Comparison of ENCODE assay signal across 16 mouse cellular contexts in the genomic region with DNA sequence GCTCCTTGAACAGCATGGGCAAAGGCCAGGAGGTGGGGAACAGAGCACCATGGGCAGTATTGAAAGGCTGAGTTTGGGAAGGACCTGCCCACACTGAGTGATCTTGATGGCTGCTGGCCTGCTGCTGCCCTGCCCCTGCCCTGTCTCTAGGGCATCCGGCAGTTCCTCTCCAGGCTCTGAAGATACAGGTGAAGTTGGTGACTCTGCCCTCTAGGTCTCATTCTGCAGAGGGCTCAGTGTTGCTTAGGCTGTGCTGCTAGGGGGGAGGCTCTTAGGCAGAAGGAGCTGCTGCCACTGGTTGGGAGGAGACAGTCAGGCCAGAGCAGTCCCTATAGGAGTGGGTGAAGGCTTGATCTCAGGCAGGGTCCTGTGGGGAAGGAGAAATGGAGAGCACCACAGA. TPM values are rescaled to one million over a fixed set of nuclear protein-coding genes. Genes with fewer than 3 reads are reported as not detected.
A peak's percentile ranks its signal among the peaks of the same experiment; 100 is the strongest.
DNase-seq lines count a peak whose midpoint lies in the region; ATAC-seq and TF ChIP-seq lines count a peak whose summit lies in the region.
"Had no signal": no experiment of that assay in that cellular context is flagged by ENCODE, and none has a peak within 500 bp of the region (broad histone marks: within the 10 kb centered on the region; RNA-seq: fewer than 3 reads in every experiment).

No protein-coding gene starts in this region.

- H3K27ac ChIP-seq in kidney, embryonic 14.5 days (ENCODE audit: low read depth, low read length) = peak overlapping the region; percentile 77
- H3K27ac ChIP-seq in intestine, embryonic 15.5 days = peak overlapping the region; percentile 82
- H3K27ac ChIP-seq in small intestine, adult 2 months (ENCODE audit: insufficient read depth, low read depth, low read length) = peak overlapping the region; percentile 54
- H3K27ac ChIP-seq: neural tube, embryonic 12.5 days had no signal

- in situ Hi-C loops in Patski (cut with MboI; ENCODE audit: low pct_unique_long_range_greater_than_20kb) = no loop called here

- no peaks in the 10 kb centered on the region for H3K9me3 ChIP-seq in kidney, embryonic 14.5 days (ENCODE audit: control insufficient read depth, low read length)
- no peaks in the 10 kb centered on the region for H3K9me3 ChIP-seq in intestine, embryonic 15.5 days
- H3K9me3 ChIP-seq: neural tube, embryonic 12.5 days had no signal

- no peaks in the 10 kb centered on the region for H3K27me3 ChIP-seq in kidney, embryonic 14.5 days (ENCODE audit: control insufficient read depth, insufficient read depth, low read length)
- no peaks in the 10 kb centered on the region for H3K27me3 ChIP-seq in Patski
- no peaks in the 10 kb centered on the region for H3K27me3 ChIP-seq in intestine, embryonic 15.5 days (replicated peaks)
- H3K27me3 ChIP-seq in small intestine, adult 2 months (ENCODE audit: control insufficient read depth, insufficient read depth, low read length) = no peaks in the 10 kb centered on the region
- H3K27me3 ChIP-seq: neural tube, embryonic 12.5 days had no signal

- TF ChIP-seq CTCF in Patski (IDR thresholded peaks at IDR 0.05) = no peak
- TF ChIP-seq CTCF in small intestine, adult 2 months (IDR thresholded peaks at IDR 0.05; ENCODE audit: extremely low read depth, insufficient read length, insufficient replicate concordance, low read depth, low read length) = no peak

- H3K4me2 ChIP-seq in kidney, embryonic 14.5 days (replicated peaks; ENCODE audit: low read depth, low read length) = no peak overlapping the region
- peak overlapping the region; percentile 39 for H3K4me2 ChIP-seq in intestine, embryonic 15.5 days (replicated peaks)
- H3K4me2 ChIP-seq: neural tube, embryonic 12.5 days had no signal

- no peak for TF ChIP-seq POLR2A in small intestine, adult 2 months (IDR thresholded peaks at IDR 0.05; ENCODE audit: low read depth, low read length)

- WGBS in kidney, embryonic 14.5 days = 60% methylated on average over 1 of the region's 1 CpGs
- 76% methylated on average over 1 of the region's 1 CpGs for WGBS in intestine, embryonic 15.5 days
- WGBS in small intestine, adult 2 months = 52% methylated on average over 1 of the region's 1 CpGs

- POLR2A ChIA-PET in Patski (lab: Charles Lee) = interaction anchor here (1.1 to 1.6 kb wide), 2 partner anchors 16 to 52 kb away, joined by 5 to 6 read pairs; a partner anchor contains a TSS

- peaks cover 19% of the 10 kb centered on the region for H3K4me1 ChIP-seq in kidney, embryonic 14.5 days (ENCODE audit: control insufficient read depth, insufficient read depth, low read length)
- peaks cover 19% of the 10 kb centered on the region for H3K4me1 ChIP-seq in intestine, embryonic 15.5 days (replicated peaks)
- peaks cover 18% of the 10 kb centered on the region; the same call in 1 of the 2 replicates for H3K4me1 ChIP-seq in small intestine, adult 2 months (ENCODE audit: control insufficient read depth, insufficient read depth, insufficient read length, low read length)

- ATAC-seq in kidney, embryonic 14.5 days (ENCODE audit: low FRiP score, low TSS enrichment) = no peak
- peak; percentile 4 for ATAC-seq in Patski
- ATAC-seq in intestine, embryonic 15.5 days = no peak; the same call in 1 of the 2 replicates
- no peak for ATAC-seq in activated CD4-positive, CD25-positive, alpha-beta regulatory T cell, adult 4 months

- CTCF ChIA-PET in Patski (lab: Charles Lee) = interaction anchor here (1.3 to 1.8 kb wide), 3 partner anchors 9 to 51 kb away, joined by 3 to 6 read pairs (median 5); no protein-coding TSS in a partner anchor

- no peak overlapping the region for H3K4me3 ChIP-seq in kidney, embryonic 14.5 days (ENCODE audit: low read length)
- H3K4me3 ChIP-seq in intestine, embryonic 15.5 days (replicated peaks) = no peak overlapping the region
- H3K4me3 ChIP-seq in small intestine, adult 2 months (ENCODE audit: low read depth, low read length) = no peak overlapping the region
- H3K4me3 ChIP-seq: neural tube, embryonic 12.5 days had no signal

- DNase-seq in kidney, postnatal 36 days = no peak
- no peak for DNase-seq in Patski (ENCODE audit: low read depth, low spot score)
- DNase-seq in left cerebral cortex, adult 8-10 months (ENCODE audit: low spot score in 2 of 2) = no peak
- DNase-seq in right cerebral cortex, postnatal 10 days (ENCODE audit: low spot score in 2 of 2) = no peak
- DNase-seq: adrenal gland, postnatal 10 days; cerebellum, adult 2 months; gastrocnemius, postnatal 36 days; kidney, postnatal 10 days; right cerebral cortex, postnatal 25 days had no signal

- H3K36me3 ChIP-seq in kidney, embryonic 14.5 days (ENCODE audit: control insufficient read depth, insufficient read depth, low read length) = no peaks in the 10 kb centered on the region
- H3K36me3 ChIP-seq in intestine, embryonic 15.5 days = no peaks in the 10 kb centered on the region
- no peaks in the 10 kb centered on the region for H3K36me3 ChIP-seq in small intestine, adult 2 months (ENCODE audit: control insufficient read depth, insufficient read depth, low read length)
- H3K36me3 ChIP-seq: neural tube, embryonic 12.5 days had no signal

- H3K9ac ChIP-seq in kidney, embryonic 14.5 days (ENCODE audit: low read depth, low read length) = no peak overlapping the region
- no peak overlapping the region for H3K9ac ChIP-seq in intestine, embryonic 15.5 days
- H3K9ac ChIP-seq: neural tube, embryonic 12.5 days had no signal

RNA-seq across cellular contexts. Expression of a gene that starts 3.0 kb away (rescaled TPM):
- polyA plus RNA-seq in kidney, embryonic 14.5 days (2014; fragmentation: Nextera tagmentation; extraction: Ambion mirVana) = 6.0 and 6.2 TPM in 2 replicates
- 1.6 TPM for polyA plus RNA-seq in Patski (2021)
- 2.8 and 4.1 TPM in 2 replicates for polyA plus RNA-seq in intestine, embryonic 15.5 days (2015; fragmentation: Nextera tagmentation; extraction: Ambion mirVana)
- 3.1 and 8.4 TPM in 2 replicates for polyA plus RNA-seq in small intestine, adult 2 months (2012; rRNA removed)
- total RNA-seq in left cerebral cortex, adult 8-10 months (2022) = under 1 TPM; 0.14 to 0.57 (median 0.17) TPM
- polyA plus RNA-seq in activated CD4-positive, CD25-positive, alpha-beta regulatory T cell, adult 4 months (2017; shearing (Covaris generic)) = 1 to 10 TPM; 1.3 to 1.9 TPM

RNA-seq across cellular contexts. Expression of a gene that starts 25.2 kb away (rescaled TPM):
- not detected in 2 replicates for polyA plus RNA-seq in kidney, embryonic 14.5 days (2014; fragmentation: Nextera tagmentation; extraction: Ambion mirVana)
- polyA plus RNA-seq in Patski (2021) = not detected
- not detected in 2 replicates for polyA plus RNA-seq in intestine, embryonic 15.5 days (2015; fragmentation: Nextera tagmentation; extraction: Ambion mirVana)
- not detected in 2 replicates for polyA plus RNA-seq in small intestine, adult 2 months (2012; rRNA removed)
- not detected for total RNA-seq in left cerebral cortex, adult 8-10 months (2022)
- not detected for polyA plus RNA-seq in activated CD4-positive, CD25-positive, alpha-beta regulatory T cell, adult 4 months (2017; shearing (Covaris generic))
- total RNA-seq: adrenal gland, postnatal 10 days; gastrocnemius, postnatal 36 days; MEL had no signal
- polyA plus RNA-seq: cerebellum, adult 2 months; limb, embryonic 11.5 days; neural tube, embryonic 12.5 days had no signal

RNA-seq across cellular contexts. Expression of a gene that starts 32.3 kb away (rescaled TPM):
- not detected in 2 replicates for polyA plus RNA-seq in kidney, embryonic 14.5 days (2014; fragmentation: Nextera tagmentation; extraction: Ambion mirVana)
- polyA plus RNA-seq in Patski (2021) = 0.14 TPM
- polyA plus RNA-seq in intestine, embryonic 15.5 days (2015; fragmentation: Nextera tagmentation; extraction: Ambion mirVana) = not detected in 2 replicates
- polyA plus RNA-seq in small intestine, adult 2 months (2012; rRNA removed) = not detected in 2 replicates
- not detected for total RNA-seq in left cerebral cortex, adult 8-10 months (2022)
- polyA plus RNA-seq in activated CD4-positive, CD25-positive, alpha-beta regulatory T cell, adult 4 months (2017; shearing (Covaris generic)) = under 1 TPM in 1 of 2 experiments, not detected in 1; 0.77 TPM
- total RNA-seq: adrenal gland, postnatal 10 days; gastrocnemius, postnatal 36 days; MEL had no signal
- polyA plus RNA-seq: cerebellum, adult 2 months; limb, embryonic 11.5 days; neural tube, embryonic 12.5 days had no signal

RNA-seq across cellular contexts. Expression of a gene that starts 42.0 kb away (rescaled TPM):
- polyA plus RNA-seq in kidney, embryonic 14.5 days (2014; fragmentation: Nextera tagmentation; extraction: Ambion mirVana) = not detected in 2 replicates
- polyA plus RNA-seq in Patski (2021) = not detected
- not detected in 2 replicates for polyA plus RNA-seq in intestine, embryonic 15.5 days (2015; fragmentation: Nextera tagmentation; extraction: Ambion mirVana)
- polyA plus RNA-seq in small intestine, adult 2 months (2012; rRNA removed) = not detected in 2 replicates
- not detected for total RNA-seq in left cerebral cortex, adult 8-10 months (2022)
- not detected for polyA plus RNA-seq in activated CD4-positive, CD25-positive, alpha-beta regulatory T cell, adult 4 months (2017; shearing (Covaris generic))
- total RNA-seq: adrenal gland, postnatal 10 days; gastrocnemius, postnatal 36 days; MEL had no signal
- polyA plus RNA-seq: cerebellum, adult 2 months; limb, embryonic 11.5 days; neural tube, embryonic 12.5 days had no signal

RNA-seq across cellular contexts. Expression of a gene that starts 47.2 kb away (rescaled TPM):
- not detected in 2 replicates for polyA plus RNA-seq in kidney, embryonic 14.5 days (2014; fragmentation: Nextera tagmentation; extraction: Ambion mirVana)
- polyA plus RNA-seq in Patski (2021) = not detected
- polyA plus RNA-seq in intestine, embryonic 15.5 days (2015; fragmentation: Nextera tagmentation; extraction: Ambion mirVana) = not detected in 2 replicates
- polyA plus RNA-seq in small intestine, adult 2 months (2012; rRNA removed) = not detected in 2 replicates
- total RNA-seq in left cerebral cortex, adult 8-10 months (2022) = not detected
- not detected for polyA plus RNA-seq in activated CD4-positive, CD25-positive, alpha-beta regulatory T cell, adult 4 months (2017; shearing (Covaris generic))
- total RNA-seq: adrenal gland, postnatal 10 days; gastrocnemius, postnatal 36 days; MEL had no signal
- polyA plus RNA-seq: cerebellum, adult 2 months; limb, embryonic 11.5 days; neural tube, embryonic 12.5 days had no signal
